Mouse (Mus musculus) hematopoietic stem cell, adult 5-6 weeks (primary cell): Measurements from ENCODE around the gene Stmn1. TPM values are rescaled to one million over a fixed set of nuclear protein-coding genes. Genes with fewer than 3 reads are reported as not detected.
"Not testable (repeated sequence)": the region's sequence is repeated elsewhere in the genome, so short reads cannot be mapped to it uniquely, and the experiment has no call there.

Experiments used
- ATAC-seq, 2 experiments: fragments of 125-278 bp in 1 of 2; replicated peaks in 1 of 2; 2 replicates each; pipeline ENCODE4 v1.8.0; 2016 to 2017; ENCODE audit warnings: inconsistent platforms in 2 of 2, mild to moderate bottlenecking in 2 of 2, moderate number of reproducible peaks in 2 of 2, low read depth in 1 of 2, moderate TSS enrichment in 1 of 2; ENCODE audit not compliant: low FRiP score in 2 of 2, poor library complexity in 2 of 2, severe bottlenecking in 2 of 2, insufficient read depth in 1 of 2, low TSS enrichment in 1 of 2
- total RNA-seq: library from RNA; stranded (forward); fragments of 172-1452, 232-1000 nt; gene quantifications from 2 replicates; pipeline ENCODE4 v1.2.3, GENCODE M21; 2017

Stmn1 gene
- total RNA-seq, 1 experiment from 2014 or later: 1,820 TPM

DNA sequence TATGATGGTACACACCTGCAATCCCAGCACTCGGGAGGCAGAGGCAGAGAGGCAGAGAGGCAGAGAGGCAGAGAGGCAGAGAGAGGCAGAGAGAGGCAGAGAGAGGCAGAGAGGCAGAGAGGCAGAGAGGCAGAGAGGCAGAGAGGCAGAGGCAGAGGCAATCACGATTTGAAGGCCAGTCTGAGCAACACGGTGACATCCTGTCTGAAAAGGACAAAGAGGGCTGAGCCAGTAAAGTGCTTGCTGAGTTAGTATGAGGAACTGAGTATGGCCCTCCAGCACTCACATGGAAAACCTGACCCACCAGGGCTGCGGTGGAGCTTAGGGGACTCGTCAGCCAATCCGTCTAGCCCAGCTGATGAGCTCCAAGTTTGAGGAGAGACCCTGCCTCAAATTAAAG is 30.9 kb downstream of the Stmn1 start:
- not testable (repeated sequence) for ATAC-seq

DNA sequence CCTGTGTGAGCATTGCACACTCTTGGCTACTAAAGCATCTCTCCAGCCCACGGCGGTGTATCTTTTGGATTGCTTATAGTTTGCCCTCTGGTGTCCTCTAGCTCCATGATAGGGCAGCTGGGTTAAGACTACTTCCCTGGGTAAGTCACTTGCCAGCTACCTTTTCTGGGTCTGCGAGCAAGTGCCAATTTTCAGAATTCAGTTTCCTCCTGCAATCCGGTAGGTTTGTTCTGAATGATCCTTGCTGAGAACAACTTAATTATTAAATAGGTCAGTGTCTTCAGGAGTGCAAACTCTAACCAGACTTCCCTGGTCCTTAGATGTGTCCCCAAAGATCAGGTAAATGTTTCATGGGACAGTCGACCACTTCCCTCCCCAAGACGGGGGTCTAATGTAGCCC is 33.0 kb downstream of the Stmn1 start:
- no peak for ATAC-seq

DNA sequence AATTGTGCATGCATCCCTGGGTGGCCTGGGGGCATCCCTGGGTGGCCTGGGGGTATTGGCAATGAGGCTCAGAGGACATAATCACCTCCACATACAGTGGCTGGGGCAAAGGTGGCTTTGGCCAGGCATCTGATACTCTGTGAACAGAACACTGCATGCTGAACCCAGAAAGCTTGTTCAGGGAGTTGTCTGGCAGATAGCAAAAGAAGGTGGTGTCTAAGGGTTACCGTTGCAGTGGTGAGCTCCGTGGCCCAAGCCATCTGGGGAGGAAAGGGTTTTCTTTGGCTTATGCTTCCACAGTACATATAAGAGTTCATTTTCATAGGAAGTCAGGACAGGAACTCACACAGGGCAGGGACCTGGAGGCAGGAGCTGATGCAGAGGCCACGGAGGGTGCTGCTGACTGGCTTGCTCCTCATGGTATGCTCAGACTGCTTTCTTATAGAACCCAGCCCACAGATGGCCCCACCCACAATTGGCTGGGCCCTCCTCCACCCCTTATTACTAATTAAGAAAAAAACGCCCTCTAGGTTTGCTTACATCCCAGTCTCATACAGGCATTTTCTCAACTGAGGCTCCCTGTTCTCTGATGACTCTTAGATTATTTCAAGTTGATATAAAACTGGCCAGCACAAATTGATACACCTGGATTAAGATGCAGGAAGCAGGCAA is 35.7 kb downstream of the Stmn1 start:
- no peak for ATAC-seq

GRCm38 (mm10) chr4:134505303-134505789 is 37.2 kb downstream of the Stmn1 start:
- ATAC-seq: no peak

GRCm38 (mm10) chr4:134505966-134506594 is 38.0 kb downstream of the Stmn1 start:
- ATAC-seq: peak; percentile 64 to 75

DNA sequence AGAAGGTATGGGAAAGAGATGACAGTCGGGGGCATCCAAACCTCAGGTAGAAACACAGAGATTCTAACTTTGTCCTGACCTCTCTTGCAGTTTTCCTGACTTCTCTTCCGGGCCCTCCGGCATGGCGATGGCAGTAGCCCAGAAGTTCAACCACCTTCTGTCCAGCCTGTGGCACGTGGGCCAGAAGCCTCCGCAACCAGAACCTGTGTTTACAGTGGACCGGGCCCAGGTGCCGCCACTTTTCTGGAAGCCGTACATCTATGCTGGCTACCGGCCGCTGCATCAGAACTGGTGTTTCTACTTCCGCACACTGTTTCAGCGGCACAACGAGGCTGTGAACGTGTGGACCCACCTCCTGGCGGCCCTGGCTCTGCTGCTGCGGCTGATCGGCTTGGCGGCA is 38.6 kb downstream of the Stmn1 start:
- no peak for ATAC-seq

DNA sequence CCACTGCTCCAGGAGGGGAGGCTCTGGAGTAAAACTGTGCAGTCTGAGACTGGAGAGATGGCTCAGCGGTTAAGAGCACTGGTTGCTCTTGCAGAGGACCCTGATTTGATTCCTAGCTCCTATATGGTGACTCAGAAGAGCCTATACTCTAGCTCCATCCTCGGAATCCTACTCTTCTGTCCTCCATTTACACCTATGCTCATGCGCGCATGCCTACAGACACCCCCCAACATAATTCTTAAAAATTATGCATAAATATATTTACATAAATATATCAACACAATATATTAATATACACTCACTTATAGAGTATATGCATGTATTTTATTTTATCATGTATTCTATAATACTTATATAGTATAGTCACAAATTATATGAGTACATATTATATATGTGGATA is 42.3 kb downstream of the Stmn1 start:
- ATAC-seq: no peak

DNA sequence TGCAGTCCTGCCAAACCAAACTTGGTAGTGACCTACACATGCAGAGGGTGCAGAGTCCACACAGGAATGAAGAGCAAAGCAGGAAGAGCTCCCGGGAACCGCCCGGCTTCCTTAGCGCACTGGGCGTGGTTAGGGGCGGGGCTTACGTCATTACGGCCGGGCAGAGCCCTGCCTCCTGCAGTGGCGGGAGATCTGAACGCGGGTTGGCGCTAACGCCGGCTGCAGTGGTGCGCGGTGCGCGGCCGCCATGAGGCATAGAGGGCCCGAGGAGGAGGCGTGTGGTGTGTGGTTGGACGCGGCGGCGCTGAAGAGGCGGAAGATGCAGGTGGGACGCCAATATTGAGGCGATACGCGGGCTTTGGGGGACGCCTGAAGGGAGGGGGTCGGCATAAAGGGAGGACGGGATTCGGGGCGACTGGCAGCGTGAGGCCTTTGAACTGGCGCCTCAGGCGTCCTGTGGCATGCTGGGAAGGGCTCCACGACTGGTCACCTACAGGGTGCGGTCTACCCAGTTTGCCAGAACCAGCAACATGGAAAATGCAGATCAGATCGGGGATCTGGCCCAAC is 42.8 kb downstream of the Stmn1 start, which contains the start of gene Aunip:
Gene Aunip, plus strand, starts transcription at position 155 of the 567 bp plus-strand sequence.
- peak; percentile 86 to 89 for ATAC-seq

GRCm38 (mm10) chr4:134511730-134512129 is 43.6 kb downstream of the Stmn1 start:
- ATAC-seq: no peak

DNA sequence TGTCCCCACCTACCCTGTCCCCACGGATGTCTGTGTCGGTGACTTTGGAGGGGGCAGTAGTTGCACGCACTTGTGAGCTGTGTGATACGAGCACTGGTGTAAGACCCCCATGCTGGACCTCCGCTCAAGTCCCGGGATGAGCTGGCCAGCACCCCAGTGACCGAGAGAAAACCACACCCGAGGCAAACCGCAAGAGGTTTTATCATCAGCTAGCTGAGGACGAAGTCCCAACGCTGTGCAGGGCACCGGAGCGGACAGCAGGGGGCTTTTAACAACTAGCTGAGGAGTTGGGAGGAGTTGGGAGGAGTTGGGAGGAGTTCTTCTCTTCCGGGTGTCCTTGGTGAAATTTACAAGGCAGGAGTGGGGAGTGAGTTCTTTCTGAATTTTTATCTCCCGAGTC is 44.7 kb downstream of the Stmn1 start:
- peak; percentile 48 to 64; a peak in 1 of 4 replicates for ATAC-seq

- ATAC-seq: no peak
These were observed 46.3 kb downstream of the Stmn1 start for GRCm38 (mm10) chr4:134514309-134514930.

DNA sequence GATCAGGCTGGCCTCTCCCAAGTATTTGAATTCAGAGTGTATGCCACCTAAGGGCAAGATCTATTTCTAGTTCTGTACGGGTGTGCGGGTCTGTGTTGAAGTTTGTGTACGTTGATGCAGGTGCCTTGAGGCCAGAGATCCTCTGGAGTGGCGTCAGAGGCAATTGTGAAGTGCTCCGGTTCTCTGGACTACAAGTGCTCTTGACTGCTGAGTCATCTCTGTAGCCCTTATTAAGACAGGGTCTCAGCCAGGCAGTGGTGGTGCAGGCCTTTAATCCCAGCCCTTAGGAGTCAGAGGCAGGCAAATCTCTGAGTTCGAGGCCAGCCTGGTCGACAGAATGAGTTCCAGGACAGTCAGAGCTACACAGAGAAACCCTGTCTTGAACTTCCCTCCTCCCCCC is 47.5 kb downstream of the Stmn1 start:
- no peak for ATAC-seq

DNA sequence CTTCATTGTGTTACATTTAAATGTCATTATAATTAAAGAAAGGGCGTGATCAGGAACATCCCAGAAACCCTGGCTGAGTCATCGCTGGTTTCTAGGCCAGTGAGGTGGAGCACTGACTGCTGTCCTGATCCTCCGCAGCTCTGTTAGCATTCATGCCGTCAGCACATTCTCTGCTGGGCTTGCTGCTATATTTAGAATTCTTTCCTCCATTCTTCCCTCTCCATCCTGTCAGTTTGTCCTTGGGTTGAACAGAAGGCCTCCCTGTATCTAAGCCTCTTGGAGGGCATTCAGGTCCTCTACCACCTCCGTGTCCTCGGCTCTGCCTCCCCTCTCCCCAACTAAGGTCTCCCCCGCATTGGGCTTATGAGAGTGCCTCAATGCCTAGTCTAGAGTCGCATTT is 48.9 kb downstream of the Stmn1 start:
- ATAC-seq: no peak

GRCm38 (mm10) chr4:134517719-134518118 is 49.6 kb downstream of the Stmn1 start:
- ATAC-seq: no peak

DNA sequence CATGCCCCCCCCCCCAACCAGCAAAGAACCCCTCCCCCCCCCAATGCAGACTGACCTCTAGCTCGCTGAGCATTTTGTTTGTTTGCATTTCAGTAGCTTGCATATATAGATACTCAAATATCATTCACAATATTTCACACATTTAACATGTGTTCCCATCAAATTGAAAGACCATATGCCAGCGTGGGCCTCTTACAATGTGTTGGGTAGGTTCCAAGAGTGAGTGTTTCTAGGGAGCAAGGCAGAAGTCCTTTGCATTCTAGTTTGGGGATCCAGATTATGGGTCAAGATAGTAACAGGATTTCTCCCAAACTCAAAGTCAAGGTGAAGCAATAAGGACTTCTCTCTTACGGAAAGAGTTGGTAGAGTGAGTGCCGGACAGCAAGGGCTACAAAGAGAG is 50.4 kb downstream of the Stmn1 start:
- ATAC-seq: no peak

DNA sequence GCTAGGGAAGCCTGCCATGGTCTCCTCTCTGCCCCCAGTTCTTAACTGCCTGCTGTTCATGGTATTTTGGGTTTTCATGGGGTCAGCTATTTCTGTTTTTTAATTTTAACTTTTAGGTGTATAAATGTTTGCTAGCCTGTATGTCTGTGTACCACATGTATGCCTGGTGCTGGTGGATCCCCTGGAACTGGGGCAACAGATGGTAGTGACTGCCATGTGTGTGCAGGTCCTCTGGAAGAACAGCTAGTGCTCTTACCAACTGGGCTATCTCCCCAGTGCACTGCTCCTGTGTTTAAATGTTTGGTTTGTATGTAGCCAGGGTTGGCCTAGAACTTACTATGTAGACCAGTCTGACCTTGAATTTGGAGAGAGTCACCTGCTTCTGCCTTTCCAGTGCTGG is 51.2 kb downstream of the Stmn1 start:
- ATAC-seq: no peak
